Comparison of ENCODE assay signal across 23 mouse cellular contexts in genomic region chr1:90481708-90482107, GRCm38 (mm10).
DNase-seq lines count a peak whose midpoint lies in the region; ATAC-seq and TF ChIP-seq lines count a peak whose summit lies in the region.
"Had no signal": no experiment of that assay in that cellular context is flagged by ENCODE, and none has a peak within 500 bp of the region (broad histone marks: within the 10 kb centered on the region; RNA-seq: fewer than 3 reads in every experiment).

No protein-coding gene starts in this region.

- H3K4me3 ChIP-seq in kidney, embryonic 16.5 days (ENCODE audit: low read length), result no peak overlapping the region
- no peak overlapping the region for H3K4me3 ChIP-seq in embryonic facial prominence, embryonic 11.5 days (ENCODE audit: low read depth, low read length)
- H3K4me3 ChIP-seq in embryonic facial prominence, embryonic 15.5 days (replicated peaks), result no peak overlapping the region
- H3K4me3 ChIP-seq in limb, embryonic 14.5 days (replicated peaks; ENCODE audit: low read length), result no peak overlapping the region
- H3K4me3 ChIP-seq in forebrain, embryonic 14.5 days (ENCODE audit: low read depth, low read length), result no peak overlapping the region
- H3K4me3 ChIP-seq: heart, embryonic 12.5 days; hindbrain, embryonic 13.5 days; midbrain, embryonic 15.5 days; neural tube, embryonic 15.5 days; stomach, embryonic 15.5 days had no signal

- 35% methylated on average over 5 of the region's 5 CpGs for WGBS in kidney, embryonic 16.5 days
- 50% methylated on average over 5 of the region's 5 CpGs for WGBS in embryonic facial prominence, embryonic 11.5 days
- WGBS in embryonic facial prominence, embryonic 15.5 days, result 25% methylated on average over 5 of the region's 5 CpGs
- 17% methylated on average over 5 of the region's 5 CpGs for WGBS in limb, embryonic 14.5 days
- WGBS in forebrain, embryonic 14.5 days, result 68% methylated on average over 5 of the region's 5 CpGs

- no peak overlapping the region for H3K4me2 ChIP-seq in kidney, embryonic 16.5 days (replicated peaks; ENCODE audit: low read depth, low read length)
- no peak overlapping the region for H3K4me2 ChIP-seq in embryonic facial prominence, embryonic 11.5 days (ENCODE audit: low read depth, low read length)
- no peak overlapping the region for H3K4me2 ChIP-seq in embryonic facial prominence, embryonic 15.5 days (replicated peaks)
- H3K4me2 ChIP-seq in limb, embryonic 14.5 days (replicated peaks; ENCODE audit: low read depth, low read length, severe bottlenecking), result no peak overlapping the region; the same call in 1 of the 2 replicates
- no peak overlapping the region for H3K4me2 ChIP-seq in forebrain, embryonic 14.5 days (ENCODE audit: low read length)
- H3K4me2 ChIP-seq: heart, embryonic 12.5 days; hindbrain, embryonic 13.5 days; midbrain, embryonic 15.5 days; neural tube, embryonic 15.5 days; stomach, embryonic 15.5 days had no signal

- no peak for DNase-seq in kidney, adult 18-20 months
- DNase-seq in embryonic facial prominence, embryonic 11.5 days (ENCODE audit: low spot score), result peak; percentile 49
- peak; percentile 76 for DNase-seq in limb, embryonic 14.5 days (ENCODE audit: low spot score)
- no peak for DNase-seq in frontal cortex, postnatal 36 days (ENCODE audit: low spot score in 2 of 2)
- no peak for DNase-seq in forebrain, embryonic 14.5 days (ENCODE audit: low spot score)
- DNase-seq in right cerebral cortex, adult 2 months (ENCODE audit: low spot score in 2 of 2), result no peak
- DNase-seq: adrenal gland, postnatal 14 days; cerebellum, postnatal 36 days; heart, adult 11 months; heart, postnatal 14 days; lung, adult 18-20 months; lung, postnatal 14 days; right cerebral cortex, postnatal 25 days had no signal

- peaks cover 5% of the 10 kb centered on the region for H3K9me3 ChIP-seq in kidney, embryonic 16.5 days (ENCODE audit: low read length)
- no peaks in the 10 kb centered on the region; the same call in 1 of the 2 replicates for H3K9me3 ChIP-seq in embryonic facial prominence, embryonic 11.5 days (replicated peaks; ENCODE audit: control insufficient read depth, low read length)
- H3K9me3 ChIP-seq in embryonic facial prominence, embryonic 15.5 days (replicated peaks), result no peaks in the 10 kb centered on the region
- no peaks in the 10 kb centered on the region for H3K9me3 ChIP-seq in limb, embryonic 14.5 days (ENCODE audit: control insufficient read depth, low read length)
- no peaks in the 10 kb centered on the region; the same call in 1 of the 2 replicates for H3K9me3 ChIP-seq in forebrain, embryonic 14.5 days (replicated peaks; ENCODE audit: control insufficient read depth, low read length)
- H3K9me3 ChIP-seq: midbrain, embryonic 15.5 days; neural tube, embryonic 15.5 days; stomach, embryonic 15.5 days had no signal

- H3K36me3 ChIP-seq in kidney, embryonic 16.5 days (ENCODE audit: insufficient read depth, low read length), result no peaks in the 10 kb centered on the region
- H3K36me3 ChIP-seq in embryonic facial prominence, embryonic 11.5 days (replicated peaks; ENCODE audit: control insufficient read depth, insufficient read depth, low read depth, low read length), result no peaks in the 10 kb centered on the region
- no peaks in the 10 kb centered on the region for H3K36me3 ChIP-seq in embryonic facial prominence, embryonic 15.5 days
- no peaks in the 10 kb centered on the region for H3K36me3 ChIP-seq in limb, embryonic 14.5 days (ENCODE audit: control insufficient read depth, insufficient read depth, low read length)
- no peaks in the 10 kb centered on the region for H3K36me3 ChIP-seq in forebrain, embryonic 14.5 days (ENCODE audit: control insufficient read depth, insufficient read depth, low read length)
- H3K36me3 ChIP-seq: heart, embryonic 12.5 days; hindbrain, embryonic 13.5 days; midbrain, embryonic 15.5 days; neural tube, embryonic 15.5 days; stomach, embryonic 15.5 days had no signal

- no peak for ATAC-seq in kidney, embryonic 16.5 days (ENCODE audit: low FRiP score, low TSS enrichment)
- no peak for ATAC-seq in embryonic facial prominence, embryonic 11.5 days (replicated peaks; ENCODE audit: insufficient number of reproducible peaks, low FRiP score, low TSS enrichment, low read depth)
- no peak for ATAC-seq in embryonic facial prominence, embryonic 15.5 days (ENCODE audit: insufficient number of reproducible peaks, low FRiP score, low TSS enrichment, low read depth)
- peak; percentile 75 for ATAC-seq in limb, embryonic 14.5 days (ENCODE audit: low FRiP score, low read depth)
- ATAC-seq in forebrain, embryonic 14.5 days, result no peak
- ATAC-seq: forebrain, embryonic 16.5 days; intestine, postnatal 0 days; midbrain, embryonic 15.5 days; Patski had no signal

- H3K27ac ChIP-seq in kidney, embryonic 16.5 days (ENCODE audit: low read length), result peak overlapping the region; percentile 47; the same call in 1 of the 2 replicates
- H3K27ac ChIP-seq in embryonic facial prominence, embryonic 11.5 days (replicated peaks; ENCODE audit: low read depth, low read length), result 0 out of 2 replicates have a peak overlapping the region, but pooled peaks have one; percentile 3
- peak overlapping the region; percentile 25; the same call in 1 of the 2 replicates for H3K27ac ChIP-seq in embryonic facial prominence, embryonic 15.5 days (replicated peaks)
- H3K27ac ChIP-seq in limb, embryonic 14.5 days (replicated peaks; ENCODE audit: low read depth, low read length), result peak overlapping the region; percentile 84
- no peak overlapping the region for H3K27ac ChIP-seq in forebrain, embryonic 14.5 days (ENCODE audit: low read depth, low read length)
- H3K27ac ChIP-seq: hindbrain, embryonic 13.5 days; midbrain, embryonic 15.5 days; neural tube, embryonic 15.5 days; stomach, embryonic 15.5 days had no signal

- no peak for TF ChIP-seq POLR2A in limb, embryonic 14.5 days (IDR thresholded peaks at IDR 0.05; ENCODE audit: borderline replicate concordance, extremely low read depth, insufficient read depth, insufficient read length)

- peaks cover 19% of the 10 kb centered on the region for H3K4me1 ChIP-seq in kidney, embryonic 16.5 days (ENCODE audit: insufficient read depth, low read length)
- no peaks in the 10 kb centered on the region for H3K4me1 ChIP-seq in embryonic facial prominence, embryonic 11.5 days (ENCODE audit: control insufficient read depth, insufficient read depth, low read length)
- H3K4me1 ChIP-seq in embryonic facial prominence, embryonic 15.5 days, result peaks cover 12% of the 10 kb centered on the region; the same call in 1 of the 2 replicates
- peaks cover 28% of the 10 kb centered on the region for H3K4me1 ChIP-seq in limb, embryonic 14.5 days (ENCODE audit: control insufficient read depth, insufficient read depth, low read length)
- 0 out of 2 replicates have a peak, but pooled peaks cover 3% of the 10 kb centered on the region for H3K4me1 ChIP-seq in forebrain, embryonic 14.5 days (ENCODE audit: control insufficient read depth, insufficient read depth, low read length)
- H3K4me1 ChIP-seq: heart, embryonic 12.5 days had no signal

- no peak overlapping the region for H3K9ac ChIP-seq in kidney, embryonic 16.5 days (replicated peaks; ENCODE audit: low read length)
- no peak overlapping the region for H3K9ac ChIP-seq in embryonic facial prominence, embryonic 11.5 days (replicated peaks; ENCODE audit: low read length)
- no peak overlapping the region for H3K9ac ChIP-seq in embryonic facial prominence, embryonic 15.5 days
- no peak overlapping the region for H3K9ac ChIP-seq in limb, embryonic 14.5 days (ENCODE audit: low read depth, low read length, severe bottlenecking)
- H3K9ac ChIP-seq in forebrain, embryonic 14.5 days (ENCODE audit: low read length), result no peak overlapping the region
- H3K9ac ChIP-seq: heart, embryonic 12.5 days; hindbrain, embryonic 13.5 days; midbrain, embryonic 15.5 days; neural tube, embryonic 15.5 days; stomach, embryonic 15.5 days had no signal

- H3K27me3 ChIP-seq in kidney, embryonic 16.5 days (ENCODE audit: insufficient read depth, low read length), result no peaks in the 10 kb centered on the region
- no peaks in the 10 kb centered on the region for H3K27me3 ChIP-seq in embryonic facial prominence, embryonic 11.5 days (ENCODE audit: control insufficient read depth, insufficient read depth, low read length)
- no peaks in the 10 kb centered on the region for H3K27me3 ChIP-seq in embryonic facial prominence, embryonic 15.5 days
- H3K27me3 ChIP-seq in limb, embryonic 14.5 days (ENCODE audit: control insufficient read depth, insufficient read depth, low read length), result no peaks in the 10 kb centered on the region
- H3K27me3 ChIP-seq in forebrain, embryonic 14.5 days (replicated peaks; ENCODE audit: control insufficient read depth, insufficient read depth, low read length), result no peaks in the 10 kb centered on the region
- H3K27me3 ChIP-seq: heart, embryonic 12.5 days; hindbrain, embryonic 13.5 days; midbrain, embryonic 15.5 days; neural tube, embryonic 15.5 days; Patski; stomach, embryonic 15.5 days had no signal

Comparison
In these comparisons a context has a peak if more than half of its experiments do, and no peak if none do; other contexts are left out.
1. DNase-seq: peak in embryonic facial prominence, embryonic 11.5 days (single experiment) and limb, embryonic 14.5 days (single experiment); none in kidney, adult 18-20 months (single experiment), frontal cortex, postnatal 36 days (0 of 2), forebrain, embryonic 14.5 days (single experiment) and right cerebral cortex, adult 2 months (0 of 2).